Mouse (Mus musculus) skeletal muscle tissue, adult 2 months (tissue): ENCODE measurements around the gene Chst5.
A peak's percentile ranks its signal among the peaks of the same experiment; 100 is the strongest.
"Not testable (repeated sequence)": the region's sequence is repeated elsewhere in the genome, so short reads cannot be mapped to it uniquely, and the experiment has no call there.

Experiments used
- DNase-seq: peaks from one replicate; pipeline ENCODE4 v3.0.0-alpha.2; 2012; ENCODE audit warnings: low read depth, low spot score

Chst5 gene

GRCm38 (mm10) chr8:111875758-111876157 lies 34.5 kb downstream of the Chst5 start:
- DNase-seq, result no peak

- DNase-seq, result no peak
Observed at GRCm38 (mm10) chr8:111871278-111871677, 39.0 kb downstream of the Chst5 start.

GRCm38 (mm10) chr8:111870379-111870778 lies 39.9 kb downstream of the Chst5 start:
- no peak for DNase-seq

GRCm38 (mm10) chr8:111868664-111869063 lies 41.6 kb downstream of the Chst5 start:
- no peak for DNase-seq

GRCm38 (mm10) chr8:111865857-111866256 lies 44.4 kb downstream of the Chst5 start:
- no peak for DNase-seq

- DNase-seq, result no peak
Observed at GRCm38 (mm10) chr8:111865130-111865852, 45.0 kb downstream of the Chst5 start.

GRCm38 (mm10) chr8:111864648-111865047 lies 45.6 kb downstream of the Chst5 start:
- no peak for DNase-seq

- DNase-seq, result no peak
Observed at GRCm38 (mm10) chr8:111863280-111863679, 47.0 kb downstream of the Chst5 start.

GRCm38 (mm10) chr8:111855977-111856376 lies 54.3 kb downstream of the Chst5 start:
- DNase-seq, result no peak

- DNase-seq, result peak; percentile 95
Observed at GRCm38 (mm10) chr8:111853861-111854501, 56.3 kb downstream of the Chst5 start, which contains the start of gene Cfdp1. Gene Cfdp1 (minus strand): TSS chr8:111854291.

GRCm38 (mm10) chr8:111853219-111853618 lies 57.0 kb downstream of the Chst5 start:
- DNase-seq, result not testable (repeated sequence)

- no peak for DNase-seq
Observed at GRCm38 (mm10) chr8:111846746-111847145, 63.5 kb downstream of the Chst5 start.
